Mouse (Mus musculus) megakaryocyte progenitor cell, adult 5-6 weeks (primary cell): ENCODE measurements around the gene Hist1h2bp. TPM values are rescaled to one million over a fixed set of nuclear protein-coding genes. Genes with fewer than 3 reads are reported as not detected.

ENCODE experiments used
- ATAC-seq: replicated peaks from 2 replicates; pipeline ENCODE4 v1.8.0; 2016; ENCODE audit warnings: mild to moderate bottlenecking, moderate TSS enrichment, inconsistent platforms; ENCODE audit not compliant: poor library complexity
- total RNA-seq, 2 experiments: library from RNA; stranded (forward) in 1 of 2; stranded (reverse) in 1 of 2; fragments of 157-497, 149-512 nt in 1 of 2; fragments of 200-1000 nt in 1 of 2; gene quantifications; 2 replicates each; pipeline versions ENCODE4 v1.2.3 to v1.2.4; 2015 to 2017

Gene Hist1h2bp
- total RNA-seq, 2 experiments from 2014 or later, result 19.9 to 37.0 TPM

DNA sequence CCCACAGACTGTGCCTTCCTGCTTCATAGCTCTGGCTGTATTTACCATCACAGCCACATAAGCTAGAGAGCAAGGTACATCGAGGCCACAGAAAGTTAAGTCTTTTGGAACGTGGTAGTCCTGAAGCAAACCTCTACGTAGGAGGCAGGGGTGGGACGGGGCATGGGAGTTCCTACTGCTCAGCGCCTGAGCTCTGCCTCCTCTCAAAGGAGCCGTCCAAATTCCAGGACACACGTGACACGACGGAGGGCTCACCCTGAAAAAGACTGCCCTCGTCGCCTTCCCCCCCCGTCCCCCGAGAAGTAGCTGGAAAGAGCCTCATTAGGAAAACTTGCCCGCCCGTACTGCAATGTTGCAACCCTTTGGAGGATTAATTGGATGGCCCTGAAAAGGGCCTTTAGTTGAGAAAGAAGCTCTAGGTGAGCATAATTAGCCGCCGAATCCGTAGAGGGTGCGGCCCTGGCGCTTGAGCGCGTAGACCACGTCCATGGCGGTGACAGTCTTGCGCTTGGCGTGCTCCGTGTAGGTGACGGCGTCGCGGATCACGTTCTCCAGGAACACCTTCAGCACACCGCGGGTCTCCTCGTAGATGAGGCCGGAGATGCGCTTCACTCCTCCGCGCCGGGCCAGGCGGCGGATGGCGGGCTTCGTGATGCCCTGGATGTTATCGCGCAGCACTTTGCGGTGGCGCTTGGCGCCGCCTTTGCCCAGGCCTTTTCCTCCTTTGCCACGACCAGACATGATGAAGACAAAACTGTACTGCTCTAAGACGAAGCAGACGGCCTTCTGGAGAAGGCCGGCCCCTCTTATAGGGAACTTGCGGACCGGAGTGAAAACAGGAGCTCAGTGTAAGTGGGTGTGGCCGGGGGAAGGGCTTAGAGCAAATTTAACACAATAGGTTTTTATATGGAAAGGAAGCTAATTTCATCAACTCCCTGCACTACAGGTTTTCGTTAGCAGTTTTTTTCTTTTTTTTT, 44.4 kb downstream of the Hist1h2bp start, which contains the start of gene Hist1h4n:
Gene Hist1h4n, minus strand, starts transcription at position 779 of the 977 bp plus-strand sequence.
- peak; percentile 46 for ATAC-seq

DNA sequence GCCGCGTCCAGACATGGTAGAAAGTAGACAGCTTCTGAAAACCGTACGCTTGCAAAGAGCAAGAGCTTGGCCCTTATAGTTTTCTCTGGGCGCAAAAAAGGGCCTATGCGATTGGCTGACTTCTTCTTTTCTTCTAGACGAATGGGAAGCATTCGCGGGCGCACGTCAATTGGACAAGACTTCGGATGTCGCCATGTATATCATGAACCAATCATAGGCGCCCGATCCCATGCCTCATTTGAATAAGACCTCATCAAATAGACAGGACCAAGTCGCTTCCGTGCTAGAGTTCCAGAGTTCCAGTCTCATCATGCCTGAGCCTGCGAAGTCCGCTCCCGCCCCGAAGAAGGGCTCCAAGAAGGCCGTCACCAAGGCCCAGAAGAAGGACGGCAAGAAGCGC, 46.2 kb downstream of the Hist1h2bp start, which contains the start of the genes Hist1h2ap and Hist1h2br:
Gene Hist1h2ap, minus strand, starts transcription at position 47 of the 400 bp plus-strand sequence.
Gene Hist1h2br, plus strand, starts transcription at position 283 of the 400 bp plus-strand sequence.
- peak; percentile 67 for ATAC-seq

Other genes starting within 250 kb of the Hist1h2bp start
- not detected in 2 replicates for gene Olfr1366, start 244.7 kb upstream of the Hist1h2bp start, total RNA-seq (2015)
- gene Olfr1366, start 244.7 kb upstream of the Hist1h2bp start, total RNA-seq (2017), result not detected in 2 replicates
- gene Olfr1535, start 227.6 kb upstream of the Hist1h2bp start, total RNA-seq (2015), result not detected in 2 replicates
- gene Olfr1535, start 227.6 kb upstream of the Hist1h2bp start, total RNA-seq (2017), result not detected in 2 replicates
- gene Olfr1364, start 205.7 kb upstream of the Hist1h2bp start, total RNA-seq (2015), result not detected in 2 replicates
- gene Olfr1364, start 205.7 kb upstream of the Hist1h2bp start, total RNA-seq (2017), result not detected in 2 replicates
- gene Olfr1362, start 173.4 kb upstream of the Hist1h2bp start, total RNA-seq (2015), result not detected in 2 replicates
- not detected in 2 replicates for gene Olfr1362, start 173.4 kb upstream of the Hist1h2bp start, total RNA-seq (2017)
- gene Olfr11, start 144.9 kb upstream of the Hist1h2bp start, total RNA-seq (2015), result not detected in 2 replicates
- not detected in 2 replicates for gene Olfr11, start 144.9 kb upstream of the Hist1h2bp start, total RNA-seq (2017)
- gene Olfr1361, start 124.1 kb upstream of the Hist1h2bp start, total RNA-seq (2015), result not detected in 2 replicates
- not detected in 2 replicates for gene Olfr1361, start 124.1 kb upstream of the Hist1h2bp start, total RNA-seq (2017)
- gene Olfr1360, start 110.1 kb upstream of the Hist1h2bp start, total RNA-seq (2015), result not detected in 2 replicates
- not detected in 2 replicates for gene Olfr1360, start 110.1 kb upstream of the Hist1h2bp start, total RNA-seq (2017)
- gene Olfr1359, start 89.3 kb upstream of the Hist1h2bp start, total RNA-seq (2015), result not detected in 2 replicates
- not detected in 2 replicates for gene Olfr1359, start 89.3 kb upstream of the Hist1h2bp start, total RNA-seq (2017)
- gene Hist1h2bl, start 71.3 kb upstream of the Hist1h2bp start, total RNA-seq (2015), result 264 and 265 TPM in 2 replicates
- 396 and 423 TPM in 2 replicates for gene Hist1h2bl, start 71.3 kb upstream of the Hist1h2bp start, total RNA-seq (2017)
- gene Hist1h2ai, start 71.0 kb upstream of the Hist1h2bp start, total RNA-seq (2015), result 2.0 and 5.0 TPM in 2 replicates
- 2,894 and 3,659 TPM in 2 replicates for gene Hist1h2ai, start 71.0 kb upstream of the Hist1h2bp start, total RNA-seq (2017)
- gene Hist1h3h, start 69.8 kb upstream of the Hist1h2bp start, total RNA-seq (2015), result 35.1 and 67.8 TPM in 2 replicates
- gene Hist1h3h, start 69.8 kb upstream of the Hist1h2bp start, total RNA-seq (2017), result 208 and 295 TPM in 2 replicates
- 116 and 137 TPM in 2 replicates for gene Hist1h2bm, start 65.4 kb upstream of the Hist1h2bp start, total RNA-seq (2015)
- 542 and 561 TPM in 2 replicates for gene Hist1h2bm, start 65.4 kb upstream of the Hist1h2bp start, total RNA-seq (2017)
- gene Hist1h4j, start 52.4 kb upstream of the Hist1h2bp start, total RNA-seq (2015), result 3.0 and 6.7 TPM in 2 replicates
- gene Hist1h4j, start 52.4 kb upstream of the Hist1h2bp start, total RNA-seq (2017), result 303 and 332 TPM in 2 replicates
- gene Hist1h4k, start 37.0 kb upstream of the Hist1h2bp start, total RNA-seq (2015), result 58.4 and 76.4 TPM in 2 replicates
- 2,633 and 2,646 TPM in 2 replicates for gene Hist1h4k, start 37.0 kb upstream of the Hist1h2bp start, total RNA-seq (2017)
- 79.0 and 135 TPM in 2 replicates for gene Hist1h2ak, start 33.6 kb upstream of the Hist1h2bp start, total RNA-seq (2015)
- 1,123 and 1,182 TPM in 2 replicates for gene Hist1h2ak, start 33.6 kb upstream of the Hist1h2bp start, total RNA-seq (2017)
- 350 and 353 TPM in 2 replicates for gene Hist1h2bn, start 33.3 kb upstream of the Hist1h2bp start, total RNA-seq (2015)
- 1,312 and 1,339 TPM in 2 replicates for gene Hist1h2bn, start 33.3 kb upstream of the Hist1h2bp start, total RNA-seq (2017)
- 614 and 670 TPM in 2 replicates for gene Hist1h1b, start 6.8 kb upstream of the Hist1h2bp start, total RNA-seq (2015)
- gene Hist1h1b, start 6.8 kb upstream of the Hist1h2bp start, total RNA-seq (2017), result 1,549 and 1,625 TPM in 2 replicates
- 244 and 246 TPM in 2 replicates for gene Hist1h3i, start 4.1 kb upstream of the Hist1h2bp start, total RNA-seq (2015)
- gene Hist1h3i, start 4.1 kb upstream of the Hist1h2bp start, total RNA-seq (2017), result 294 and 383 TPM in 2 replicates
- 1.2 and 2.1 TPM in 2 replicates for gene Hist1h2an, start 243 bp upstream of the Hist1h2bp start, total RNA-seq (2015)
- 859 and 860 TPM in 2 replicates for gene Hist1h2an, start 243 bp upstream of the Hist1h2bp start, total RNA-seq (2017)
- 394 and 411 TPM in 2 replicates for gene Hist1h2bq, start 22.7 kb downstream of the Hist1h2bp start, total RNA-seq (2015)
- gene Hist1h2bq, start 22.7 kb downstream of the Hist1h2bp start, total RNA-seq (2017), result 220 and 363 TPM in 2 replicates
- 115 and 180 TPM in 2 replicates for gene Hist1h2ao, start 23.0 kb downstream of the Hist1h2bp start, total RNA-seq (2015)
- gene Hist1h2ao, start 23.0 kb downstream of the Hist1h2bp start, total RNA-seq (2017), result 633 TPM in 1 of 2 replicates, not detected in the other
- gene Hist1h4m, start 24.3 kb downstream of the Hist1h2bp start, total RNA-seq (2015), result 53.3 and 56.3 TPM in 2 replicates
- gene Hist1h4m, start 24.3 kb downstream of the Hist1h2bp start, total RNA-seq (2017), result 2,437 and 3,070 TPM in 2 replicates
- 48.7 and 53.0 TPM in 2 replicates for gene Hist1h4n, start 44.7 kb downstream of the Hist1h2bp start, total RNA-seq (2015)
- gene Hist1h4n, start 44.7 kb downstream of the Hist1h2bp start, total RNA-seq (2017), result 1,698 and 2,087 TPM in 2 replicates
- gene Hist1h2ap, start 46.0 kb downstream of the Hist1h2bp start, total RNA-seq (2015), result 93.0 and 127 TPM in 2 replicates
- gene Hist1h2ap, start 46.0 kb downstream of the Hist1h2bp start, total RNA-seq (2017), result 3,573 and 4,575 TPM in 2 replicates
- gene Hist1h2br, start 46.3 kb downstream of the Hist1h2bp start, total RNA-seq (2015), result 378 and 381 TPM in 2 replicates
- 447 and 545 TPM in 2 replicates for gene Hist1h2br, start 46.3 kb downstream of the Hist1h2bp start, total RNA-seq (2017)
- gene Zfp184, start 157.6 kb downstream of the Hist1h2bp start, total RNA-seq (2015), result 13.3 and 16.1 TPM in 2 replicates
- 9.2 and 15.1 TPM in 2 replicates for gene Zfp184, start 157.6 kb downstream of the Hist1h2bp start, total RNA-seq (2017)
- 0.05 and 0.25 TPM in 2 replicates for gene Pom121l2, start 193.7 kb downstream of the Hist1h2bp start, total RNA-seq (2015)
- 0.10 TPM in 1 of 2 replicates, not detected in the other for gene Pom121l2, start 193.7 kb downstream of the Hist1h2bp start, total RNA-seq (2017)
- 17.0 and 19.9 TPM in 2 replicates for gene Prss16, start 222.3 kb downstream of the Hist1h2bp start, total RNA-seq (2015)
- 11.4 and 12.2 TPM in 2 replicates for gene Prss16, start 222.3 kb downstream of the Hist1h2bp start, total RNA-seq (2017)
- gene Hist1h2ah, start 248.1 kb downstream of the Hist1h2bp start, total RNA-seq (2015), result 1.9 and 2.2 TPM in 2 replicates
- gene Hist1h2ah, start 248.1 kb downstream of the Hist1h2bp start, total RNA-seq (2017), result 923 and 1,838 TPM in 2 replicates
- 65.4 and 83.1 TPM in 2 replicates for gene Hist1h2bk, start 248.4 kb downstream of the Hist1h2bp start, total RNA-seq (2015)
- 1,827 and 2,239 TPM in 2 replicates for gene Hist1h2bk, start 248.4 kb downstream of the Hist1h2bp start, total RNA-seq (2017)